Mouse (Mus musculus): Measurements from ENCODE around the gene Tia1. TPM values are rescaled to one million over a fixed set of nuclear protein-coding genes. Genes with fewer than 3 reads are reported as not detected.

The Tia1 gene
- polyA plus RNA-seq, 1 experiment, result 119 TPM

DNA sequence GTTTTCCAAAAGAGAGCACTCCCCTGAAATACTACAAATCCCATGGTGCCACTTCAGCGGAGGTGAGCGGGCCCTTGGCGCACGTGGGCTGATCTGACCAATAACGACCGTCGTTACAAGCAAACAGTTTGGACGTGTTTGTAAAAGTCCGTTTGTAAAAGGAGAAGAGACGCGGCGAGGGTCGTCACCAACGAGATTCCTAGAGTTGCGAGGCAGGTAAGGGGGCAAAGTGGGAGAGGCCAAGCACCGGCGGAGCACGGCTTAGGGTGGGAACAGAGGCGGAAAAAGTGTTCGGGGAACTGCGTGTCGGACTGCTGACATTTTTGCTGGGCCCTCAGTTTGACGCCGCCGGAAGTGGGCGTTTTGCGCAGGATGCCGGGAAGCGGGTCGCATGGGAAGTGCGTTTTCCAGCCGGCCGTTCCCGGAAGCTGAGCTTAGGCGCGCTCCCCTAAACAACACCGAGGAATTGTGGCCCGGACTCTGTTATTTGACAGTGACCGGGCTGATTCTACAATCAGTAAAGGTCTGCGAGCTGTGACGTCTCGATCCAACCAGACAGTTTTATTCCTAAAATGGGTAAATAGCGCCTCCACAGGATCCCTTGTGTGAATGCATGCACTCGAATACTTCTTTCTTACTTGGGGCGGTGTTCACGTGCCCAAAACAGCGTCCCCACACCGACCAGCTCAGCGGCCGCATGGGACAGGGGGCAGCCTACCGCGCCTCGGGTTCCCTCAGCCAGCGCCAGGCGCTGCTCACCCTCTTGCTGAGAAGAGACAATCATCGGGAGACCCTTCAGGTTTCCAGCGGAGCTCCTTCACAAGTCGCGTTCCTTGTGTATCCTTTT lies 34.5 kb downstream of the Tia1 start, which contains the start of gene C87436:
TSS of gene C87436 (plus strand) at position 103 of the 847 bp plus-strand sequence.
- no peaks in the 10 kb centered on the region for H3K4me1 ChIP-seq (ENCODE audit: control insufficient read depth, insufficient read depth, low read length)
- H3K4me3 ChIP-seq (replicated peaks; ENCODE audit: insufficient read depth, low read depth, low read length), result peak within 1 kb of the TSS; percentile 74
- WGBS, result under 1% methylated on average over 59 of the region's 59 CpGs
- peak within 1 kb of the TSS; percentile 81 for H3K27ac ChIP-seq (ENCODE audit: insufficient read depth, low read length)
- peak; percentile 66; the same call in 1 of the 2 replicates for TF ChIP-seq POLR2A (IDR thresholded peaks at IDR 0.05; ENCODE audit: borderline replicate concordance, insufficient read depth, low read length)
- peak; percentile 41; the same call in 1 of the 2 replicates for TF ChIP-seq CTCF (IDR thresholded peaks at IDR 0.05; ENCODE audit: borderline replicate concordance, insufficient read depth, low read depth, low read length)
- H3K27me3 ChIP-seq (ENCODE audit: control insufficient read depth, insufficient read depth, low read length), result no peaks in the 10 kb centered on the region
- DNase-seq, result peak; percentile 96 to 98

DNA sequence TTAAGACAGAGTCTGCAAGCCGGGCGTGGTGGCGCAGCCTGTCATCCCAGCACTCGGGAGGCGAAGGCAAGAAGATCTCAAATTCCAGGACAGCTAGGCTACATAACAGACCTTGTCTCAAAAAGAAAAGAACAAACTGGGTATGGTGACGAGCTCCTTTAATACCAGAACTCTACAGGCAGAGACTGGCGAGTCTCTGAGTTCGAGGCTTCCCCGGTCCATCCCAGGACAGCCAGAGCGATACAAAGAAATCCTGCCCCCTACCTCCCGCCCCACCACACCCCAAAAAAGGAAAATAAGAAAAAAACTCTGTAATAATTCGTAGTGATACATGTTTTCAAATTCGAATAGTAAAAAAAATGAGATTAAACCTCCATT lies 35.1 kb downstream of the Tia1 start:
- H3K27me3 ChIP-seq (ENCODE audit: control insufficient read depth, insufficient read depth, low read length), result no peaks in the 10 kb centered on the region
- peak overlapping the region; percentile 74 for H3K4me3 ChIP-seq (replicated peaks; ENCODE audit: insufficient read depth, low read depth, low read length)
- H3K27ac ChIP-seq (ENCODE audit: insufficient read depth, low read length), result no peak overlapping the region
- TF ChIP-seq POLR2A (IDR thresholded peaks at IDR 0.05; ENCODE audit: borderline replicate concordance, insufficient read depth, low read length) (no peak), CTCF (IDR thresholded peaks at IDR 0.05; ENCODE audit: borderline replicate concordance, insufficient read depth, low read depth, low read length) (no peak)
- no peaks in the 10 kb centered on the region for H3K4me1 ChIP-seq (ENCODE audit: control insufficient read depth, insufficient read depth, low read length)
- no peak for DNase-seq
- 3% methylated on average over 13 of the region's 13 CpGs for WGBS

DNA sequence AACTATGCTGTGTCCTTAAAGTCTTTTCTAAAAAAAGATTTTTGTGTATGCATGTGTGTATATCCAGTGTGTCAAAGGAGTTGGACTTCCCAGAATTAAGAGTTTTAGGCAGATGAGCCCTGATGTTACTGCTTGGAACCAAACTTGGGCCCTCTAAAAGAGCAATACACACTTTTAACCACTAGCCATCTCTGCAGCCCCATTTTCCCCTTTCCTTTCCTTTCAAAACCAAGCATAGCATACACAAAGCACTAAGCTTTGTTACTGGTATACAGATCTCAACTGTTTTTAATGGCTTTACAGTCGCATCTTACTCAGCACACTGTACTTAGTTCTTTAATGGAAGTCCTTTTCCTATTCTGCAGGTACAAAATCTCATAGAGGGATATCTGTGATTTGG lies 35.5 kb downstream of the Tia1 start:
- DNase-seq, result no peak
- Histone ChIP-seq H3K27me3 (ENCODE audit: control insufficient read depth, insufficient read depth, low read length) (no peaks in the 10 kb centered on the region), H3K4me1 (ENCODE audit: control insufficient read depth, insufficient read depth, low read length) (no peaks in the 10 kb centered on the region), H3K4me3 (replicated peaks; ENCODE audit: insufficient read depth, low read depth, low read length) (no peak overlapping the region), H3K27ac (ENCODE audit: insufficient read depth, low read length) (no peak overlapping the region)
- 92% methylated on average over 1 of the region's 1 CpGs for WGBS
- TF ChIP-seq CTCF (IDR thresholded peaks at IDR 0.05; ENCODE audit: borderline replicate concordance, insufficient read depth, low read depth, low read length) (no peak), POLR2A (IDR thresholded peaks at IDR 0.05; ENCODE audit: borderline replicate concordance, insufficient read depth, low read length) (no peak)

DNA sequence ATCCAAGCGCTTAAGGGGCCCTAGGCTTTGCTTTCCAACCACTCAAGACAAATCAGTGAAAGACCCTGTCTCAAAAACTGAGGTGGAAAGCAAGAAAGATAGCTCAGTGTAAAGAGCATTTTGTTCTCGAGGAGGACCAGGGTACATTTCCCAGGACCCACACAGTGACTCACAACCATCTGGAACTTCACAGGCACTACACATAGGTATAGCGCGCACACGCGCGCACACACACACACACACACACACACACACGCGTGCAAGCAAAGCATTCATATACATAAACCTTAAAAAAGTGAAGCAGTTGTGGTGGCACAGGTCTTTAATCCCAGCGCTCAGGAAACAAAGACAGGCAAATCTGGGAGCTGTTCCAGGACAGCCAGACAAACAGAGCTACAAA lies 37.6 kb downstream of the Tia1 start:
- H3K27ac ChIP-seq (ENCODE audit: insufficient read depth, low read length), result no peak overlapping the region
- H3K4me3 ChIP-seq (replicated peaks; ENCODE audit: insufficient read depth, low read depth, low read length), result no peak overlapping the region
- DNase-seq, result no peak
- 91% methylated on average over 10 of the region's 10 CpGs for WGBS
- H3K27me3 ChIP-seq (ENCODE audit: control insufficient read depth, insufficient read depth, low read length), result no peaks in the 10 kb centered on the region
- H3K4me1 ChIP-seq (ENCODE audit: control insufficient read depth, insufficient read depth, low read length), result no peaks in the 10 kb centered on the region
- TF ChIP-seq POLR2A (IDR thresholded peaks at IDR 0.05; ENCODE audit: borderline replicate concordance, insufficient read depth, low read length) (no peak), CTCF (IDR thresholded peaks at IDR 0.05; ENCODE audit: borderline replicate concordance, insufficient read depth, low read depth, low read length) (no peak)

DNA sequence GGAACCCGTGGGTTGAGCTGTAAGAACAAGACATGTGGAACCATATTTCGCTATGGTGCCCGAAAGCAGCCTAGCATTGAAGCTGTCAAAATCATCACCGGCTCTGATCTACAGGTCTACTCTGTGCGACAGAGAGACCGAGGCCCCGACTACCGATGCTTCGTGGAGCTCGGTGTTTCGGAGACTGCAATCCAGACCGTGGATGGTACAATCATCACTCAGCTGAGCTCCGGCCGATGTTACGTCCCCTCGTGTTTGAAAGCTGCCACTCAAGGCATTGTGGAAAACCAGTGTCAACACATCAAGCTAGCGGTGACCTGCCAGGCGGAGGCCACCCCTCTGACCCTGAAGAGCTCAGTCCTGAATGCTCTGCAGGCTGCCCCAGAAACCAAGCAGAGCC lies 41.5 kb downstream of the Tia1 start:
- 90% methylated on average over 18 of the region's 18 CpGs for WGBS
- TF ChIP-seq CTCF (IDR thresholded peaks at IDR 0.05; ENCODE audit: borderline replicate concordance, insufficient read depth, low read depth, low read length) (no peak), POLR2A (IDR thresholded peaks at IDR 0.05; ENCODE audit: borderline replicate concordance, insufficient read depth, low read length) (no peak)
- H3K4me1 ChIP-seq (ENCODE audit: control insufficient read depth, insufficient read depth, low read length), result no peaks in the 10 kb centered on the region
- DNase-seq, result no peak
- no peak overlapping the region for H3K27ac ChIP-seq (ENCODE audit: insufficient read depth, low read length)
- no peak overlapping the region for H3K4me3 ChIP-seq (replicated peaks; ENCODE audit: insufficient read depth, low read depth, low read length)
- H3K27me3 ChIP-seq (ENCODE audit: control insufficient read depth, insufficient read depth, low read length), result no peaks in the 10 kb centered on the region

DNA sequence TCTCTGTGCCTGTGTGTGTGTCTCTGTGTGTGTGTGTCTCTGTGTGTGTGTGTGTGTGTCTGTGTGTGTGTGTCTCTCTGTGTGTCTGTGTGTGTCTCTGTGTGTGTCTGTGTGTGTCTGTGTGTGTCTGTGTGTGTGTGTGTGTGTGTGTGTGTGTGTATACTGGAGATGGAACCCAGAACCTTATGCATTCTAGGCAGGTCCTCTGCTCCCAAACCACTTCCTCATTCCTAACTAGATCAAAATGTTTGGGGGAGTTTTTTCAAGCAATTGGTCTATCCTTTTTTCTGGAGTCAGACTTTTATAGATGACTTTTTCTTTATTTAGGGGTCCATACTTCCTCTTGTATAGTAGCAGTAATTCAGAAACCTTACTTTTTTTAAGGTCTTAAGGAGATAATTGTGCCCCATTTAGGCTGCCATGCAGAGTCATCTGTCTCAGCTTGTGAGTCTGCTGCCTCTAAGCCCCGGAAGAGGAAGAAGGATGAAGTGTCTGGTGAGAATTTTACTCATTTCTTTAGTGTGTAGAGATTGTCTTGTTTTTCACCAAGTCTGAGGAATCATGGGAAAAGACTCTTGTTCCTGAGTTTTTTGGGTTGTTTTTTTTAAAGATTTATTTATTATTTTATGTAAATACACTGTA lies 43.0 kb downstream of the Tia1 start:
- H3K27ac ChIP-seq (ENCODE audit: insufficient read depth, low read length), result no peak overlapping the region
- no peak for DNase-seq
- H3K4me3 ChIP-seq (replicated peaks; ENCODE audit: insufficient read depth, low read depth, low read length), result no peak overlapping the region
- H3K4me1 ChIP-seq (ENCODE audit: control insufficient read depth, insufficient read depth, low read length), result no peaks in the 10 kb centered on the region
- 89% methylated on average over 1 of the region's 1 CpGs for WGBS
- TF ChIP-seq CTCF (IDR thresholded peaks at IDR 0.05; ENCODE audit: borderline replicate concordance, insufficient read depth, low read depth, low read length) (no peak), POLR2A (IDR thresholded peaks at IDR 0.05; ENCODE audit: borderline replicate concordance, insufficient read depth, low read length) (no peak)
- H3K27me3 ChIP-seq (ENCODE audit: control insufficient read depth, insufficient read depth, low read length), result no peaks in the 10 kb centered on the region

DNA sequence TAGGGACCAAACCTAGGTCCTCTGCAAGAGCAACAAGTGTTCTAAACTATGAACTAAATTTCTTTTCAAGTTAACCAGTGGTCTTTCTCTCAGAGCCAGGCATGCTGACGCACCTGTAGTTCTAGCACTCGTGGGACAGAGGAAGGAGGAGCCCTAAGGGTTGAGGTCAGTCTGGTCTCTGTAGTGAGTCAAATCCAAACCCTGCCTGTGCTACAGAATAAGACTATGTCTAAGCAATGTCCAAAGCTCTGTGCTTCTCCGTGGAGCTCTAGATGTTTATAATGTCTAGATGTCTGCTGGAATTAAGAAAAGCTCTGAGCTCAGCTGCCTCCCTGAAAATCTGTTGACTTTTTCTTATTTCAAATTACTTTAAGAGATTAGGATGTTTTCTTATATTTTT lies 52.7 kb downstream of the Tia1 start:
- no peak overlapping the region for H3K27ac ChIP-seq (ENCODE audit: insufficient read depth, low read length)
- no peaks in the 10 kb centered on the region for H3K27me3 ChIP-seq (ENCODE audit: control insufficient read depth, insufficient read depth, low read length)
- no peak for TF ChIP-seq POLR2A (IDR thresholded peaks at IDR 0.05; ENCODE audit: borderline replicate concordance, insufficient read depth, low read length)
- no peak overlapping the region for H3K4me3 ChIP-seq (replicated peaks; ENCODE audit: insufficient read depth, low read depth, low read length)
- 94% methylated on average over 3 of the region's 3 CpGs for WGBS
- DNase-seq, result no peak
- no peaks in the 10 kb centered on the region for H3K4me1 ChIP-seq (ENCODE audit: control insufficient read depth, insufficient read depth, low read length)

DNA sequence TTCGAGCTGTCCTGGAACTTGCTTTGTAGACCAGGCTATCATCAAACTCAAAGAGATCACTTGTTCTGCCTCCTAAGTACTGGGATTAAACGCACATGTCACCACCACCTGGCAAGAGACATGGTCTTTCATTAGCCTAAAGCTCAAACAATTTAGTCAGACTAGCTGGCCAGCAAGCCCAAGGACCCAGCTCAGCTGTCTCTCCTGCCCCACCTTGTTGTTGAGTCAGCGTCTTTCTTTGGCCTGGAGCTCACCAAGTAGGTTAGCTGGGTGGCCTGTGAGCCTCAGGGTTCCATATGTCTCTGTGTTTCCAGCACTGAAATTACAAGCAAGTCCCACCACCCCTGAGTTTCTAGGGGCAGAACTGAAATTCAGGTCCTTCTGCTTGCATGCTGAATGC lies 59.1 kb downstream of the Tia1 start:
- no peak for DNase-seq
- no peak overlapping the region for H3K4me3 ChIP-seq (replicated peaks; ENCODE audit: insufficient read depth, low read depth, low read length)
- H3K4me1 ChIP-seq (ENCODE audit: control insufficient read depth, insufficient read depth, low read length), result no peaks in the 10 kb centered on the region
- TF ChIP-seq CTCF (IDR thresholded peaks at IDR 0.05; ENCODE audit: borderline replicate concordance, insufficient read depth, low read depth, low read length) (no peak), POLR2A (IDR thresholded peaks at IDR 0.05; ENCODE audit: borderline replicate concordance, insufficient read depth, low read length) (no peak)
- H3K27me3 ChIP-seq (ENCODE audit: control insufficient read depth, insufficient read depth, low read length), result no peaks in the 10 kb centered on the region
- H3K27ac ChIP-seq (ENCODE audit: insufficient read depth, low read length), result no peak overlapping the region
- WGBS, result 92% methylated on average over 3 of the region's 3 CpGs

Measured in cerebellum, adult 2 months (tissue).